Mouse (Mus musculus) liver, embryonic 11.5 days (tissue): ENCODE measurements around the gene Snap91. TPM values are rescaled to one million over a fixed set of nuclear protein-coding genes. Genes with fewer than 3 reads are reported as not detected.

ENCODE experiments used
- ATAC-seq: fragments of 200-750 bp; cut with Nextera tagmentation; replicated peaks from 2 replicates; pipeline ENCODE4 v1.8.0; 2017; ENCODE audit warnings: moderate number of reproducible peaks, mild to moderate bottlenecking, moderate TSS enrichment, moderate library complexity; ENCODE audit not compliant: low FRiP score
- DNase-seq: peaks from one replicate; pipeline ENCODE4 v3.0.0-alpha.2; 2017; ENCODE audit warnings: low spot score
- H3K27ac ChIP-seq: fragments of 300-500 bp; sonication (generic); 2 replicates; pipeline ENCODE4 v1.5.1; 2014; ENCODE audit warnings: mild to moderate bottlenecking, low read depth, low read length, control low read depth
- H3K27me3 ChIP-seq: fragments of 300-500 bp; sonication (generic); replicated peaks from 2 replicates; pipeline ENCODE4 v1.6.1; 2014; ENCODE audit warnings: low read length, mixed read lengths; ENCODE audit not compliant: control insufficient read depth, insufficient read depth
- H3K36me3 ChIP-seq: fragments of 300-500 bp; sonication (generic); 2 replicates; pipeline ENCODE4 v1.6.1; 2014; ENCODE audit warnings: mild to moderate bottlenecking, low read length, moderate library complexity, mixed read lengths; ENCODE audit not compliant: control insufficient read depth, insufficient read depth
- H3K4me1 ChIP-seq: fragments of 300-500 bp; sonication (generic); replicated peaks from 2 replicates; pipeline ENCODE4 v1.6.1; 2014; ENCODE audit warnings: low read length, mixed read lengths; ENCODE audit not compliant: control insufficient read depth, insufficient read depth
- H3K4me2 ChIP-seq: fragments of 300-500 bp; sonication (generic); 2 replicates; pipeline ENCODE4 v1.6.1; 2014; ENCODE audit warnings: mild to moderate bottlenecking, control low read depth, moderate library complexity
- H3K4me3 ChIP-seq: fragments of 300-500 bp; sonication (generic); 2 replicates; pipeline ENCODE4 v1.5.1; 2014; ENCODE audit warnings: low read depth, low read length, control low read depth
- H3K9ac ChIP-seq: fragments of 300-500 bp; sonication (generic); 2 replicates; pipeline ENCODE4 v1.6.1; 2014; ENCODE audit warnings: low read depth, low read length, control low read depth
- H3K9me3 ChIP-seq: fragments of 300-500 bp; sonication (generic); 2 replicates; pipeline ENCODE4 v1.6.1; 2016; ENCODE audit warnings: low read length, inconsistent platforms, mixed read lengths; ENCODE audit not compliant: control insufficient read depth
- WGBS: fragments of 180-500 bp; shearing (Covaris S2); extraction: QIAGEN DNeasy Blood & Tissue Kit; methylation state at CpG from one replicate; pipeline ENCODE4 v1.1.7; 2014; 5-methylcytosine and 5-hydroxymethylcytosine counted together
- polyA plus RNA-seq: library from polyadenylated mRNA; unstranded; fragments of >200 nt; fragmentation: Nextera tagmentation; extraction: Ambion mirVana; gene quantifications from 2 replicates; pipeline ENCODE4 v1.2.1, GENCODE M21; 2014

Snap91 gene
- polyA plus RNA-seq, 1 experiment from 2014 or later, result 1.2 TPM

DNA sequence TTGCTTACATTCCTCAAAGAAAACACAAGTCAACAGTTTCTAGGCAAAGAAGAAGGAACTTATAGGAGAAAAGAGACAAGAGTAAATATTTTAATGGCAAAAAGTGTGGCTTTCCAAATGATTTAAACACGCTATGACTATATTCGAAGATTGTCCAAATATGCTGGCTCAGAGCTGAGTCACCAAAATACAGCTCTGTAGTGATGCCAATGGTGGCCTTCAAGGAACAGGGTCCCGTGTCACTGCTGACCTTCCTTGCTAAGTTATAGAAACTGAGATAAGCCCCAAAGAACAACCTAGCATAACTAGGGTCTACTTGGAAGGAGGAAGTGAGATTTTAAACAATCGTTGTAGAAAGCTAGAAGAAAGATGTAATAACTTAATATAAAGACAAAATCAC, 6.8 kb downstream of the Snap91 start:
- no peak overlapping the region for H3K4me2 ChIP-seq
- no peaks in the 10 kb centered on the region for H3K9me3 ChIP-seq
- no peaks in the 10 kb centered on the region for H3K36me3 ChIP-seq
- ATAC-seq (no peak), DNase-seq (no peak)
- peaks cover 19% of the 10 kb centered on the region for H3K27me3 ChIP-seq
- no peak overlapping the region for H3K4me3 ChIP-seq
- H3K9ac ChIP-seq, result no peak overlapping the region
- WGBS, result 82% methylated on average over 4 of the region's 4 CpGs
- no peaks in the 10 kb centered on the region for H3K4me1 ChIP-seq
- H3K27ac ChIP-seq, result no peak overlapping the region

DNA sequence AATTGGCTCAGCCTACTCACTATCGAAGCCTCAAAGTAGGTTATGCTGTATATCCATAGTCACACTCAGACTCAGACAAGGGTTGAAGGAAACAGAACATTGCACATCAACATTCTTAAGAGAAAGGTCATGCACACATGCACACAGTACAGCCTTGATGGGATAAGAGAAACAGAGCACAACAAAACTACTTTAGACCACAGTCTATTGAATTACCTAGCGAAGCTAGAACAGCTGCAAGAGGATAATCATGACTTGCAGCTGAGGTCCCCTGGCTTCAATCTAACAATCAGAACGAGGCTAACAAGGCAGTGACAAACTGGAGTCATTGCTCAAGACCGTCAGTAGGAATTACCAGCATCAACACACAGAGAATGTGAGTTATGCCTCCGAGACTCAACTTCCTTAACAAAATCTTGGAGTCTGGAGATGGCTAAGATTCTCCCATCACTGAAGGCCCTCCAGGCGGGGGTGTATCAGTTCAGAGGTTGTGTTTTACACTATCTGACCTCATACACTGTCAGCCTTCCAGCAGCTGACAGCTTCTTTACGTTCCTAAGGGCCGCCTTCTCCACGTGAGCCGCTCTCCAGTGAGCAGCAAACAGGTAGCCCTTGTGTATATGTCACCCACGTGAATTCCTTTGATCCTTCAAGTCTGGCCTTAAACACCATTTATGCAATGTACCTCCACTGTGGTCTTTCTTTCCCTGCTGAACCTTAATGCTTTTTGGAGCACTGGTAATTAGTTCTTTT, 10.7 kb downstream of the Snap91 start:
- H3K4me1 ChIP-seq, result no peaks in the 10 kb centered on the region
- H3K36me3 ChIP-seq, result no peaks in the 10 kb centered on the region
- H3K9ac ChIP-seq, result no peak overlapping the region
- H3K4me3 ChIP-seq, result no peak overlapping the region
- DNase-seq (no peak), ATAC-seq (no peak)
- no peaks in the 10 kb centered on the region for H3K9me3 ChIP-seq
- no peaks in the 10 kb centered on the region for H3K27me3 ChIP-seq
- no peak overlapping the region for H3K4me2 ChIP-seq
- no peak overlapping the region for H3K27ac ChIP-seq
- 64% methylated on average over 11 of the region's 11 CpGs for WGBS

DNA sequence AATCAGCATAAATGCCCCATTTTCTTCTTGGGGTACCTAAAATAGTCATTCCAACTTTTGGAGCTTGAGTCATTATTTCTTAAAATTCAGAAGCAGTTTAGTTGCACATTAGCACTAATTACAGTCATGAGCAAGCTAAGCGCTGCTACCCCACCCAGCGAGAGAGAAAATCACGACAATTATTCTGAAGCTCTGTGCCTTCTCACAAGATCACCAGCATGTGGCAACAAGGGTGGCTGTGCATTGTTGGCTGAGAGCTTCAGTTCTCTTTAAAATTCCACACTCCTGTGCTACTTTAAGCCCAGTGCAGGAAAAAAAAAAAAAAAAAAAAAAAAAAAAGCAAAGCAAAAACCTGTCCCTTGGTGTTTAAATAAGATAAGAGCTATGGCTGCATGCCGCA, 22.4 kb downstream of the Snap91 start:
- no peak for ATAC-seq
- 76% methylated on average over 4 of the region's 4 CpGs for WGBS
- no peaks in the 10 kb centered on the region for H3K27me3 ChIP-seq

DNA sequence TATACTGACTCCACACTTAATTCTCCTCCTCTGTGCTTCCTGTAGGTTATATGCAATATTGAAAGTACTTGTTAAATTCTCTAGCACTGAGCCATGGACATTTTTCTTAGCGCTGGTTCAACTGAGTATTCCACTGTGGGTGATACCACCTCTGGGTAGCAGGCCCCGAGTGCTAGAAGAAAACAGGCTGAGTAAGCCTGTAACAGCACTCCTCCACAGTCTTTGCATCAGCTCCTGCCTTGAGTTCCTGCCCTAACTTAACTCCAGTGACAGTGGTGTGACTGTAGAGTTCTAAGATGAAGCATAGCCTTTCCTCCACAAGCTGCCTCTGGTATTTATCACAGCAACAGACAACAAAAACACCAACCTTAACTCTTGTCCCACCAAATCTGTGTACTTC, 22.8 kb downstream of the Snap91 start:
- 76% methylated on average over 2 of the region's 2 CpGs for WGBS
- no peaks in the 10 kb centered on the region; the same call in 1 of the 2 replicates for H3K9me3 ChIP-seq
- DNase-seq, result no peak
- H3K27ac ChIP-seq, result no peak overlapping the region
- H3K9ac ChIP-seq, result no peak overlapping the region
- H3K4me1 ChIP-seq, result no peaks in the 10 kb centered on the region
- no peak overlapping the region for H3K4me3 ChIP-seq
- no peaks in the 10 kb centered on the region for H3K36me3 ChIP-seq
- H3K27me3 ChIP-seq, result no peaks in the 10 kb centered on the region
- no peak for ATAC-seq
- no peak overlapping the region for H3K4me2 ChIP-seq

More for the DNA sequence above, 22.4 kb downstream of the Snap91 start:
- Histone ChIP-seq H3K36me3 (no peaks in the 10 kb centered on the region), H3K4me1 (no peaks in the 10 kb centered on the region), H3K9me3 (no peaks in the 10 kb centered on the region; the same call in 1 of the 2 replicates), H3K4me3 (no peak overlapping the region), H3K4me2 (no peak overlapping the region), H3K9ac (no peak overlapping the region), H3K27ac (no peak overlapping the region)
- no peak for DNase-seq

DNA sequence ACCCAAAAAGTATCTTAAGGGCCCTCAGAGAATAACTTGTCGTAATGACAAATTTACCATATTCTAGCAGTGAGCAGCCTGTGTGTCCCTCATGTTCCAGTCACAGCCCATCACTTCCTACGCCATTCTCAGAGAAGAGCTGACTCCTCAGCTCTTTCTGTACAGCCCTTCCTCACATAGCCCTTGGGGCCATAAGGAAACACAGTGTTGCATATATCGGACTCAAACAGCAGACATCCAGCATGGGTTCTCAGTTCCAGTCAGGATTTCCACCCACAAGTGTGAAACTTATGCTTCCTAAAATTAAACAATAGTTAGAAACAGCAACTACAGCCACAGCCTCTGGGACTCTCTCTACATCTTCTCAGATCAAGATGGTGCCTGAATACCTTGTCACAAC, 27.6 kb downstream of the Snap91 start:
- no peak for ATAC-seq
- no peaks in the 10 kb centered on the region for H3K27me3 ChIP-seq
- WGBS, result 88% methylated on average over 3 of the region's 3 CpGs
- H3K4me3 ChIP-seq, result no peak overlapping the region
- H3K9ac ChIP-seq, result no peak overlapping the region
- no peaks in the 10 kb centered on the region for H3K36me3 ChIP-seq
- no peak overlapping the region for H3K4me2 ChIP-seq
- no peak overlapping the region for H3K27ac ChIP-seq
- no peaks in the 10 kb centered on the region for H3K4me1 ChIP-seq
- DNase-seq, result no peak
- H3K9me3 ChIP-seq, result no peaks in the 10 kb centered on the region

DNA sequence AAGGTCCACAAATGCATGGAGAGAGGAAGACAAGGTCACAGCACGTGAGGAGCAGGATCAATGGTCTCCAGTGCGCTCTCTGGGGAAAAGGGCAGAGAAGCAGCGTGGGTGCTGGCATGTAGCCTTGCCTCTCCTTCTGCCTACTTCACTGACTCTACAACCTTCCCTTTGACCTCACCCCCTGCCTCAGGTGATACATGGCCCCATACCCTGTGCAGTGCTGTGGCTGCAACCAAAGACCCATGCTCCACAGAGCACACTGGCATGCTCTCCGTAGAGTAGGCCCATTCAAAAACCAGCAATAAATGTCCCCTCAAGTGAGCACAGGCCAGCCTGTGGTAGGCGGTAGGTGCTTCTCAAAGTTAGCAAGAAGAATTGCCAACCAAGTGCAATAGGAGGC, 28.8 kb downstream of the Snap91 start:
- Histone ChIP-seq H3K27me3 (no peaks in the 10 kb centered on the region), H3K9ac (no peak overlapping the region), H3K4me1 (no peaks in the 10 kb centered on the region), H3K4me3 (no peak overlapping the region), H3K27ac (no peak overlapping the region), H3K9me3 (no peaks in the 10 kb centered on the region), H3K4me2 (no peak overlapping the region), H3K36me3 (no peaks in the 10 kb centered on the region)
- WGBS, result 74% methylated on average over 5 of the region's 5 CpGs
- DNase-seq (no peak), ATAC-seq (no peak)

DNA sequence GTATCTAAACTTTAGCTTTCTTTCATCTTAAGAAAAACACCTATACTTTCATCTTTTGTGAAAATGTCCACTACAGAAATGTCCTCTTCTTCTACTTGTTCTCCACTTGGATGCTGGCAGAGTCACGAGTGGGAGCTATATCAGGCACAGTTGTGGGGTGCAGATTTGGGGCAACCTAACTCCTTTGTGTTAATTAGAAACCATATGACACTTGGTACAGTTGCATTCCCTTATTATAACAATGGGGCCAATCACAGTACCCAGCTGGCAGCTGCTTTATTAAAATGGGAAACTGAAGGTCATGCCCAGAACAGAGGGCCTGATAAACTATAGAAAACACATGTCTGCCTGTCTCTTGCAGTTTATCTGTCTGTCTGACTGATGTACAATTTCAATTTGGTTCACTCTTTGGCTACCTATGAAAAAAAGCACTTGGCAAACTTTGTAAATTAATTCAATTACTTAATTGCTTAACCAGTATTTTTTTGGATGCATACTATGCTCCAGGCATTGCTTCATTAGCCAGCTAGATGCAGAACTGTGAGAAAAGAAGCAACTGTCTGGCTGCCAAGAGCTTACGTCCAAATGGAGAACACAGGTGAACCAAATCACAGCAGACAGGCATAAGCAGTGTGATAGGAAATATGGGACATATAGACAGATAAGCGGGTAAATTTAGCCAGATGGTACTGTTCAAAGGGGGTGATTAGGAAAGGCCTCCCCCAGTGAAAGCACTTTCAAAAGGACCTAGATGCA, 29.8 kb downstream of the Snap91 start:
- Histone ChIP-seq H3K9me3 (no peaks in the 10 kb centered on the region), H3K4me3 (no peak overlapping the region), H3K27ac (no peak overlapping the region), H3K4me1 (no peaks in the 10 kb centered on the region), H3K36me3 (no peaks in the 10 kb centered on the region), H3K9ac (no peak overlapping the region), H3K27me3 (no peaks in the 10 kb centered on the region), H3K4me2 (no peak overlapping the region)
- DNase-seq (no peak), ATAC-seq (no peak)
- 74% methylated on average over 3 of the region's 3 CpGs for whole genome bisulfite sequencing

DNA sequence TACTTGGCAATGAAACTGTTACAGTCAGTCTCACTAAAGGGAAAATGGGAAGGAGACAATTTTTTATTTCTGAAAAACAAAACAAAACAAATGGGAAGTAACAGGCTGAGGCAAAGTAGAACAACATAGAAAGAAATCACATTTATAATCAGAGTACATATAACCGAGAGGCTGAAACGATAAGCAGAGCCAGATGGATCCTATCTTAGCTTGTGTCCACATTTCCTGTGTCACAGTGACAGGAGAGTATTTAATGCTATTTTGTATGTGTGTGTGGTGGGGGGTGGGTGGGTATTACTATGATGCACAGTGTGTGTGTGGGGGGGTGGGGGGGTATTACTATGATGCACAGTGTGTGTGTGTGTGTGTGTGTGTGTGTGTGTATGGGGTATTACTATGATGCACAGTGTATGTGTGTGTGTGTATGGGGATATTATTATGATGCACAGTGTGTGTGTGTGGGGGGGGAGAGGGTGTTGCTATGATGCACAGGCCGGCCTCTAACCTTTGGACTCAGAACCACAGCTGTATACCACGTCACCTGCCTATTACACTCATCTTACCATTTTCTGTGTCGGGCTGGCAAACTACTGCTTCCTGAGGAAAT, 36.6 kb downstream of the Snap91 start:
- no peak for DNase-seq
- no peak overlapping the region for H3K4me3 ChIP-seq
- no peaks in the 10 kb centered on the region for H3K4me1 ChIP-seq
- H3K27me3 ChIP-seq, result no peaks in the 10 kb centered on the region
- 84% methylated on average over 5 of the region's 5 CpGs for WGBS
- H3K27ac ChIP-seq, result no peak overlapping the region
- no peaks in the 10 kb centered on the region for H3K36me3 ChIP-seq
- no peaks in the 10 kb centered on the region for H3K9me3 ChIP-seq
- no peak overlapping the region for H3K9ac ChIP-seq
- no peak for ATAC-seq
- no peak overlapping the region for H3K4me2 ChIP-seq
